Mouse (Mus musculus) forebrain, embryonic 12.5 days (tissue): ENCODE measurements around the gene Prickle1. TPM values are rescaled to one million over a fixed set of nuclear protein-coding genes. Genes with fewer than 3 reads are reported as not detected.

Experiments used
- ATAC-seq: fragments of 200-750 bp; cut with Nextera tagmentation; 2 replicates; pipeline ENCODE4 v1.8.0; 2017; ENCODE audit warnings: moderate TSS enrichment; ENCODE audit not compliant: low FRiP score
- H3K27ac ChIP-seq: fragments of 300-500 bp; sonication (generic); 2 replicates; pipeline ENCODE4 v1.5.1; 2016; ENCODE audit warnings: mild to moderate bottlenecking
- H3K27me3 ChIP-seq: fragments of 300-500 bp; sonication (generic); 2 replicates; pipeline ENCODE4 v1.6.1; 2016; ENCODE audit warnings: mild to moderate bottlenecking
- H3K36me3 ChIP-seq: fragments of 300-500 bp; sonication (generic); replicated peaks from 2 replicates; pipeline ENCODE4 v1.6.1; 2016; ENCODE audit warnings: mild to moderate bottlenecking
- H3K4me1 ChIP-seq: fragments of 300-500 bp; sonication (generic); 2 replicates; pipeline ENCODE4 v1.6.1; 2016
- H3K4me2 ChIP-seq: fragments of 300-500 bp; sonication (generic); 2 replicates; pipeline ENCODE4 v1.6.1; 2016; ENCODE audit warnings: mild to moderate bottlenecking, moderate library complexity
- H3K4me3 ChIP-seq: fragments of 300-500 bp; sonication (generic); replicated peaks from 2 replicates; pipeline ENCODE4 v1.5.1; 2016; ENCODE audit warnings: mild to moderate bottlenecking
- H3K9ac ChIP-seq: fragments of 300-500 bp; sonication (generic); 2 replicates; pipeline ENCODE4 v1.6.1; 2016; ENCODE audit warnings: mild to moderate bottlenecking
- H3K9me3 ChIP-seq: fragments of 300-500 bp; sonication (generic); 2 replicates; pipeline ENCODE4 v1.6.1; 2016
- WGBS: fragments of 180-500 bp; shearing (Covaris S2); methylation state at CpG from one replicate; pipeline ENCODE4 v1.1.7; 2016; 5-methylcytosine and 5-hydroxymethylcytosine counted together
- polyA plus RNA-seq: library from polyadenylated mRNA; unstranded; fragments of >200 nt; fragmentation: Nextera tagmentation; extraction: Ambion mirVana; gene quantifications from 2 replicates; pipeline ENCODE4 v1.2.1, GENCODE M21; 2016

The Prickle1 gene
- polyA plus RNA-seq, 1 experiment from 2014 or later = 11.0 TPM

DNA sequence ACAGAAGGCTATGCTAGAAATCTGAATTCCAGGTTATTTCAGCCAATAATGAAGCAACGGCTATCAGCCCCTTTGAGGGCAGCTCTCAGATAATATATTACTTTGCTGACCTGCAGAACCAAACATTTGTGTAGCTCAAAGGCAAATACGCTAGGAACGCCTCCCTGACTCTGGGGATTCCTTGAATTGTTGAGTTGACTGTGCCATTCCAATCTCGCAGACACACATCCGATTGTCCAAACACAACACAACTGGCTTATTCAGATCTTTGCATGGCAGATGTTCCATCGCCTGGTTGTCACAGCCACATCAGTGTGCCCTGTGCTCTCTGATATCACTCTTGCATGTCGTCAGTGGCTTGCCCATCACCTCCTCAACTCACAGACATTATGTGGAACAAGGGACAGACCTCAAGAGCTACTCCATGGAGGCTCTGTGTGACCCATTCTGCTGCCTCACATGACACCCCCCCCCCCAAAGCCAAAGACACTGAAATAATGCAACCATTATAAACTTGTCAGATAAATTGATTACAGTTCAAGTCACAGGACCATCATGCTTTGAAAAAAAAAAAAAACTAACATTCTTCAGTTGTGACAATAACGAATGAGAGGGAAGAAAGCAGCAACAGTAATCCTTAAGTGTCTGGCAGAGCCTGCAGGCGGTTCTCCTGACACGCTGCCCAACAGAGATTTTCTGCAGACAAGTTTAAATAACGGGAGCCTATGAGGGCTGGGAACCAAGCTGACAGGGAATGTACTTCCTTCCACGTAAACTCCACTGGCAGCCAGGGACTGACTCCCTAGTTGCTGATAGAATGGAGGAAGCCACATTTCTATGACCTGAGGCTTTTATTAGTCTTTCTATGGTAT, 65.6 kb downstream of the Prickle1 start:
- Histone ChIP-seq H3K27me3 (no peaks in the 10 kb centered on the region), H3K4me1 (no peaks in the 10 kb centered on the region), H3K9ac (no peak overlapping the region), H3K4me3 (no peak overlapping the region), H3K36me3 (no peaks in the 10 kb centered on the region), H3K9me3 (no peaks in the 10 kb centered on the region), H3K27ac (no peak overlapping the region), H3K4me2 (no peak overlapping the region)
- no peak for ATAC-seq
- WGBS = 67% methylated on average over 12 of the region's 12 CpGs

DNA sequence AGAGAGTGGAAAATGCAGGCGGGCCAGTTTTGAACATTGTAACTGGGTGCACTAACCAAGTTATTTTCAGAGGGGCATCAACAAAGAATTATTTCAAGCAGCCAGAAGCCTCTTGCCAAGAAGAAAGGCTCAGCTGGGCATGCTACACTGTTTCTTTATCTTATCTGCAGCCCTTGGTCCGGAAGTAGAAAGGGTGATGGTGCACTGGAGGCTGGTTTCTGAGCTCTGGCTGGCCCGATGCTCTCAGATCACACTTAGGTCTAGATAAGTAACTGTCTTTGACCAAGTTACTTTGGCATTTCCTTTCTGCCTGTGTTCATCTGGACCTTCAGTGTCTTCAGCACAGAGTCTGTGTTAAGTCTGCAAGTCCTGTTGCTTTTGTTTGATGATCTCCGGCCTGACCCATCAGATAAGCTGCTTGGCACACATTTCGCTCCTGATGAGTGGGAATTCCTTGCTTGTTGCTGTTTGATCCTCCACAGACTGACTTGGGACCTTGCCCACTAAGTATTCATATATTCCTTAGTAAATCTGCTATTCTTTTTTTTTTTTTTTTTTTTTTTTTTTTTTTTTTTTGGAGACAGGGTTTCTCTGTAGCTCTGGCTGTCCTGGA, 70.3 kb downstream of the Prickle1 start:
- no peak for ATAC-seq
- Histone ChIP-seq H3K9me3 (no peaks in the 10 kb centered on the region), H3K27me3 (peaks cover 29% of the 10 kb centered on the region), H3K9ac (no peak overlapping the region), H3K4me3 (no peak overlapping the region), H3K4me2 (no peak overlapping the region), H3K27ac (no peak overlapping the region), H3K36me3 (no peaks in the 10 kb centered on the region), H3K4me1 (no peaks in the 10 kb centered on the region)
- 91% methylated on average over 5 of the region's 5 CpGs for WGBS

DNA sequence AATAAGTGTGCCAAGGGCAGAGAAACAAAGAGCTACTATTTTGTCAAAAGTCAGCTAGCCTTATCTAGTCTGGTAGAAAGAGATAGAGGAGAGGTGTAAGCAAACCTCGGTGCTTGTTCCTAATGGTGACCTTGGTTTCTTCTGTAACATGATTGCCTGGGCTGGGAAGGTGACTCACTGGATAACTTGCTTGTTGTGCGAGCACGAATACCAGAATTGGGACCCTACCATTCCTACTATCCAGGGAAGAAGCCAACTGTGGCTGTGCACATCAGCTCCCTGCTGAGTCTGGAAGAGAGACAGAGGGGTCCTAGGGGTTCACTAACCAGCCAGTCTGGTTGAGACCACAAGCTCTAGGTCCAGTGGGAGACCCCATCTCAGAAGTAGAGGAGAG, 73.9 kb downstream of the Prickle1 start:
- no peak overlapping the region for H3K4me3 ChIP-seq
- no peak overlapping the region for H3K4me2 ChIP-seq
- no peak overlapping the region for H3K27ac ChIP-seq
- no peak overlapping the region for H3K9ac ChIP-seq
- WGBS = 43% methylated on average over 3 of the region's 3 CpGs
- no peak for ATAC-seq
- H3K27me3 ChIP-seq = peaks cover 54% of the 10 kb centered on the region
- H3K9me3 ChIP-seq = no peaks in the 10 kb centered on the region
- H3K4me1 ChIP-seq = peaks cover 21% of the 10 kb centered on the region
- H3K36me3 ChIP-seq = no peaks in the 10 kb centered on the region

DNA sequence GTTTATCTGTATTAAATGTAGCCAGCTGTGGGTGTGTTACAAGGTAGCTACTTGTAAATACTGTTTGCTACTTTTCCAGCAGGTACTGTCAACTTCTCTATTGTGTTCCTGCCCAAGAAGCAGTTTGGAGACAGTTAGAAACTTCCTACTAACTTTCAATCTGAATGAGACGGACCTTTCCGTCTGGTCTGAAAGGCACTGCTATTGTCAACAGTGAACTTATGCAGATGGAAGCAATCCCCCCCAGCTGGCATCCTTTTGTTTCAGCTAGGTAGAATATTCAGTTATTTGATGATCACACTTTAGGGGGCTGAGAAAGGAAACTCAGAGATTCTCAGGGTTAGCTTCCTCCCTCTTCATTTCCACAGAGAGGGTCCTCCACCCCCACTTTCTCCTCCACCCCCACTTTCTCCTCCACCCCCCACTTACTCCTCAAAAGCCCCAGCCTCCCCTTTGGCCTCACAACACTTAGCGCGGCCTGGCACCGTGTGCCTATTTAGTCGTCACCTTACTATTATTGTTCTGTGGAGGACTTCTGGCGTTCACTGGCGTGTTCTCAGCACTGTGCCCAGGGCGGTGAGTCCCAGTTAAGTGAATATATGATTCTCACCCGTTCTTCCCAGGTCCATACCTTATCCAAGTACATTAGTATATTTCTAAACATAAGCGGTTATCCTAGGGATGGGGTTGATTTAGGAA, 74.5 kb downstream of the Prickle1 start:
- Histone ChIP-seq H3K27ac (no peak overlapping the region), H3K9ac (no peak overlapping the region), H3K9me3 (no peaks in the 10 kb centered on the region), H3K4me3 (no peak overlapping the region), H3K4me1 (peaks cover 21% of the 10 kb centered on the region), H3K27me3 (peaks cover 55% of the 10 kb centered on the region), H3K36me3 (no peaks in the 10 kb centered on the region), H3K4me2 (no peak overlapping the region)
- ATAC-seq = no peak
- 28% methylated on average over 11 of the region's 11 CpGs for WGBS

DNA sequence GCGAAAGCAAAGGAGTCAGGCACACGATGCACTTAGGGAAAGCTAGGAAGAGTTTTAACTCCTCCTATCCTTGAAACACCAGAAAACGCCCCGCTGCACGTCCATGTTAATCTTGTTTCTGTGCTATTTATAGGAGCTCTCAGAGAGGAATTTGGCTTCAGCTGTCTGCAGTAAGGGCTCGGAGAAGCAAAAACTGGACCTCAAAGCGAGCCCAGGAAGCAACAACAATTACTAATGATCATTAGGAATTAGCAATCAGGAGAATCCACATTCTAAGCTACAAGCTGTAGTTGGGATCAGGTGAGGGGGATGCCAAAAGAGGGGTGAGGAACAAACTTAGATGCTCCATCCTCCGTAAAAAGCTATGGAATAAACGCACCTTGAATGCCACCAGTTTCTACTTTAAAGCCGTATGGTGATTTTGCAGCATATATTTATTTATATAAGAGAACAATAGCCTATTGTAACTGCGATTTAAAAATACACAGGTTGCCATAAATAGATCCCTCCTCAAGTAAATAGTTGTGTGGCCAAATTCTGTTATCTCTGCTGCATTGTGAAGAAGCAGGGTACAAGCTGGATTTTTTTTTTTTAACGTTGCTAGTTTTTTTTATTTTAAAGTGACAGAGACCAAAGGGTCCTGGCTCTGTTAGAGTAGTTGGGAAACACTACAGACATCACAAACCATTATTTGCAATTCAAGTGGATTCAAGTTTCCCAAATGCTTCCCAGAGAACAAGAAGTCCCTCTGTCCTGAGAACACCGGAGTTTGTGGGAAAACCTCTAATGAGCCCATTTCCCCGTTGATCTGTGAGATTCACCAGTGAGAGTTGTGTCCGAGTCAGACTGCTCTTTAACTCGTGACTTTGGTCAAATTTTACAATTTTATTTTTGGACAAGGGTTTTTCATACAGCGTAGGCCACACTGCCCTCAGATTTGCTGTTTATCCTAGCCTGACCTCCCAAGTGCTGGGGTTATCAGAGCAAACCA, 75.6 kb downstream of the Prickle1 start:
- 5% methylated on average over 17 of the region's 17 CpGs for WGBS
- Histone ChIP-seq H3K27ac (no peak overlapping the region), H3K9me3 (no peaks in the 10 kb centered on the region), H3K9ac (peak overlapping the region; percentile 69; the same call in 1 of the 2 replicates), H3K4me2 (peak overlapping the region; percentile 94), H3K4me3 (peak overlapping the region; percentile 79), H3K4me1 (peaks cover 21% of the 10 kb centered on the region), H3K27me3 (peaks cover 65% of the 10 kb centered on the region), H3K36me3 (no peaks in the 10 kb centered on the region)
- no peak for ATAC-seq

DNA sequence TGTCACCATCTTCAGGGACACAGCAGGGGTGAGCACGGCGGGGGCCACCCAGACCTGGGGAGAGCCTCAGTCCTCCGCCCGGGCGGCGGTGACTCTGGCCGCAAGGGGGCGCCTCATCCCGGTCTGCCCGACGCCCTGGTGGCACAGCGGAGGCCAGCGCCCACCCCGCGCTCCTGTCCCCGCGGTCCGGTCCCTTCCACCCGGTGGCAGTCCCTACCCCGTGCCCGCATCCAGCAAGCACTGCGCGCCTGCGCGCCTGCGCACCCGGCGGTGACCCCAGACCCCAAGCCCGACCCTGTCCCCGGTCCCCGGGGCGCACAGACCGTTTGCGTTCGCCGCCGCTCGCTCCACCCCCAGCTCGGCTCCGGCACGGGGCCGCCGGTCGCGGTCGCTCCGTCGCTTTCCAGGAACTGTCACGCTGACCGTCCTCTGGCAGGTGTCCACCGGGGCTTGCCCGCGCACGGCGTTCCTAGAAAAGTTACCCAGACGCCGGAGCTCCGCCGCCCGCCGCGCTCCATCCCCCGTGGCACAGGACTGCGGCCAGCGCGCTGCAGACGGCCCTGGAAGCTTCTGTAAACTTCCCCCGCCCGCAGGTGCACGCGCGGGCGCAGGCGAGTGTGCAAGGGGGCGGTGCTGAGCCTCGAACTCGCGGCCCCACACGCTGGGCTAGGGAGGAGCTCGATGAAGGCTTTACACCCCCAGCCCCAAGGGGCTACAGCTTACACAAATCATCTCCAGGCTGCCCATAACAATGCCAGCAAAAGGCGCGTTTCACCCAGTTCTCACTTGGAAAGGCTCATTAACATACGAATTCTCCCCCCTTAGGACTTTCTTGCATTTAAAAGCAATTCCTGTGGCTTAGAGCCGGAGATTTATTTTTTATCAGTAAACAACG, 76.5 kb downstream of the Prickle1 start:
- Histone ChIP-seq H3K4me3 (peak overlapping the region; percentile 79), H3K27ac (0 out of 2 replicates have a peak overlapping the region, but pooled peaks have one; percentile 31), H3K4me2 (peak overlapping the region; percentile 94), H3K9me3 (no peaks in the 10 kb centered on the region), H3K36me3 (no peaks in the 10 kb centered on the region), H3K4me1 (peaks cover 22% of the 10 kb centered on the region), H3K9ac (peak overlapping the region; percentile 69), H3K27me3 (peaks cover 65% of the 10 kb centered on the region)
- WGBS = under 1% methylated on average over 80 of the region's 85 CpGs
- peak; percentile 92 for ATAC-seq

DNA sequence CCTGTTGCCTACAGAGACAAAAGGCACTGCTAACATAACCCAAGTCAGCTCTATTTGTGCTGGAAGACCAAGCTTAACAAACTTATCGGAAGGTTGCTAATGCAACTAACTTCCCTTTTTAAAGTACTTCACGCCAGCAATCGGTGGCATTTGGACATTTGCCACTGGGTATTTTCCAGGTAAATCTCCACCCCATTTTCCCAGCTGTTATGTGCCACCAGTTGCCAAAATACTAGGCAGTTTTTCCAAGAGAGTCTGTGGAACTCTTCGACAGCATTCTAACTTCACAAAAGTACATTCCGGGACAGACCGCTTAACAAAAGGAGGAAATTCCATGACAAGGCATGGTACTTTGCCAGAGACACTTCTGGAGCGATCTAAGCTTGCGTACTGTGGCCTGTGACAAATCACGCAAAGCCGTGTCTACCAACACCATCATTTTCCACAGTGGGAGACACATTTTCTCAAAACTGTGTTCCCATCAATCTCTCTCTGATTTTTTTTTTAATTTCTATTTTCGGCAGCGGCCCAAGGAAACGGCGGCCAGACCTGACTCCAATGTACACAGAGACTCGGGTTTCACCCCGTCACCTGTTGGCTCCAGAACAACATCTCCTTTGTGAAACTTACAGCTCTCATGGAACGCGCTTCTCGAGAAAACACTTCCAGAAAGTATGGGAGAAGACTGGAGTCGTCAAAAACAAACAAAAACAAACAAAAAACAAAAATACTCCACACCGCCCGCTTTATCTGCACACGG, 77.4 kb downstream of the Prickle1 start:
- H3K4me1 ChIP-seq = peaks cover 27% of the 10 kb centered on the region
- peaks cover 70% of the 10 kb centered on the region for H3K27me3 ChIP-seq
- peak overlapping the region; percentile 69 for H3K9ac ChIP-seq
- no peak for ATAC-seq
- WGBS = 3% methylated on average over 23 of the region's 23 CpGs
- 0 out of 2 replicates have a peak overlapping the region, but pooled peaks have one; percentile 31 for H3K27ac ChIP-seq
- peak overlapping the region; percentile 79 for H3K4me3 ChIP-seq
- H3K4me2 ChIP-seq = peak overlapping the region; percentile 94
- H3K36me3 ChIP-seq = no peaks in the 10 kb centered on the region
- no peaks in the 10 kb centered on the region for H3K9me3 ChIP-seq

DNA sequence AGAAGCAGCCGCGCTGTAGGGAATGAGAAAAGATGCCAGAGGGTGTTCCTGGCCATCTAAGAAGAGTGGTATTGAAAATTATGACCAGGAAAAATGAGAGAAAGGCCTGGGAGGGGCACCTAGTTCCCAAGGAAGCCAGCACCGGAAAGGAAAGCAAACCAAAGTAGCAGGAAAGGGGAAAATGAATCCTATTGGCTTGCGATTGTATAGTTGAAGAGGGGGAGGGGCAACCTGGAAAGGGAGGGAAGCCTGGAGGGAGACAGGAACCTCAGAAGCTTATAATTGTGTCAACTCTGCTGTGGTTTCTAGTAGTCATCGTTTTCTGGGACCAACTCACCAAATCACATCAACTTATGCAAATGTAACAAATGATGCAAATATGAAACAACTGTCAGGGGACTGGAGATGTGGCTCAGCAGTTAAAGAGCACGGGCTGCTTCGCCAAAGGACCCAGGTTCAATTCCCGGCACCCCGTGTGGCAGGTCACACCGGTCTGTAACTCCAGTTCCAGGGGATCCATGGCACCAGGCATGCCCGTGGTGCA, 78.6 kb downstream of the Prickle1 start:
- Histone ChIP-seq H3K9me3 (no peaks in the 10 kb centered on the region), H3K4me2 (no peak overlapping the region), H3K4me1 (peaks cover 34% of the 10 kb centered on the region), H3K9ac (no peak overlapping the region), H3K27me3 (peaks cover 64% of the 10 kb centered on the region), H3K36me3 (no peaks in the 10 kb centered on the region), H3K4me3 (no peak overlapping the region), H3K27ac (no peak overlapping the region)
- no peak for ATAC-seq
- 73% methylated on average over 11 of the region's 11 CpGs for WGBS

DNA sequence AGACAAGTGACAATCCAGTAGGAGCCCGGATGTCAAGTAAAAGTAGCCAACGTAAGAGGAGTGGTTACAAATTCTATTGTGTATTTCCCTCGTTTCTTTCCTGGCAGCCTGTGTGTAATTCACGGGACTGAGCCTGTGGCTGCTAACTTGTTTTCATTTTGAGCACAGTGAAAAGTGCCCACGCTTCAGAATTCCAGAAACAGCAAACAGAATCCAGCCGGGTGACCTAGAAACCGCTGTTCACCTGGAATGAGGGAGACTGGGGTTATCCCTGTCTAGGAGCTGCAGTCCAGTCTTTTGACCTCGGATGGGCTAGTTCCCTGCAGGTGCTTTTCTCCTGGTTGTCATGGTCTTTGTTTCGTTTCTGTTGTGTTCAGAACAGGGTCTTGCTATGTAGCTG, 80.4 kb downstream of the Prickle1 start:
- Histone ChIP-seq H3K27me3 (peaks cover 46% of the 10 kb centered on the region), H3K9me3 (no peaks in the 10 kb centered on the region)
- WGBS = 66% methylated on average over 9 of the region's 9 CpGs

DNA sequence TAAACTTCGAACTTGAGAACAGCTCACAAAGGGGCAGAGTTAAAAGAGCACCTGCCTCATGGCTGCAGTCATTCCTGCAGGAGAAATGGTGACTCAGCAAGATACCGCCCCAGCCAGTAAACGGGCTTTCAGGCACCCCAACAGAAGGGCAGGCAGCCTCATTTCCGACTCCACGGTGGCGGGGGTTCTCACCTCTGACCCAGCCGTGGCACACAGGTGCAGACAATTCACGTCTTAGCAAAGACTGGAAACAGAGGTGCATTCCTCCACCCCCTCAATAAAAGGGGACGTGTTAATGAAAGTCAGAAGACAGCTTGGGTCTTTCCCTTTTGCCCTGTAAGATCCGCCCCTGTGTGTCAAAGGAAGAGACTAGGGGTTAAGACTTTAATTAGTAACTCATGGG, 81.8 kb downstream of the Prickle1 start:
- Histone ChIP-seq H3K4me1 (peaks cover 37% of the 10 kb centered on the region), H3K4me3 (no peak overlapping the region), H3K27ac (no peak overlapping the region), H3K27me3 (peaks cover 42% of the 10 kb centered on the region), H3K9ac (no peak overlapping the region), H3K4me2 (peak overlapping the region; percentile 10), H3K9me3 (no peaks in the 10 kb centered on the region), H3K36me3 (no peaks in the 10 kb centered on the region)
- no peak for ATAC-seq
- 3% methylated on average over 10 of the region's 10 CpGs for WGBS

More for the DNA sequence above, 80.4 kb downstream of the Prickle1 start:
- H3K4me1 ChIP-seq = peaks cover 42% of the 10 kb centered on the region
- no peak overlapping the region for H3K4me3 ChIP-seq
- no peak overlapping the region for H3K4me2 ChIP-seq
- ATAC-seq = no peak
- H3K9ac ChIP-seq = no peak overlapping the region
- no peak overlapping the region for H3K27ac ChIP-seq
- no peaks in the 10 kb centered on the region for H3K36me3 ChIP-seq
